Mouse (Mus musculus): ENCODE data around the gene Agpat4.
"Not testable (repeated sequence)": the region's sequence is repeated elsewhere in the genome, so short reads cannot be mapped to it uniquely, and the experiment has no call there.

Gene Agpat4

DNA sequence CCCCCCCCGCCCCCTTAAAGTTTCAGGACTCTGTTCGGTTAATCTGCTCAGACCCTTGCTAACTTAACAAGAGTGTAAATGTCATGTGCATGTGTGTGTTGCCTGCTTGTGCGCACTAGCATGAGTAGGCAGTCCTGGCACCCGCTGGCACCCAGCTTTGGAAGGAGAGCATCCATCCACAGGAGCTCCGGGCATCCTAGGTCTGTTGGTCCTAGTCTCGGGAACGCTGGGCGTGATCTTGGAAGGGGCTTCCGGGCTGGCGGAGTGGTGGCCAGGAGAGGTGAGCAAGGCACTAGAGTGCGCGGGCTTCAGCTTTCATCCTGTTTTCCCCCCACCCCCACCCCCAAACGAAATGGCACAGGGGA, at the start of gene Agpat4:
Agpat4 (plus strand) TSS at position 144 of the 365 bp plus-strand sequence.
- no peak for DNase-seq

DNA sequence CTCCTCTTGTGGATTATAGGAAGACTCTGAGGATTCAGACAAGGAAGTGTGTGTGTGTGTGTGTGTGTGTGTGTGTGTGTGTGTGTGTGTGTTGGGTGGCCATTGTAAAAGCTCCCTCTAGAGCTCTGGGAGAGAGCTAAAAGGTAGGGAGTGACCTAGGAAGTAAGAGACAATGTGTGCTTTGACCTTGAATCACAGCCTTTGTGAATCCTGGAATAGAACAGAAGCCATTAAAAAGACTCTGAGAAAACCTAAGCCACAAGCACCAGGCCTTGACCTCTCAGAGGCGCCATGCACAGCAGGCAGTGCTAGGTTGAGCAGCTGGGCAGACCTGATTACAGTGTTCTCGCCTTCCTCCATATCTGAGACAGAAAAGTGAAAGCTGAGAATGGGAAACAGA, 41.7 kb upstream of the Agpat4 start:
- no peak for DNase-seq

DNA sequence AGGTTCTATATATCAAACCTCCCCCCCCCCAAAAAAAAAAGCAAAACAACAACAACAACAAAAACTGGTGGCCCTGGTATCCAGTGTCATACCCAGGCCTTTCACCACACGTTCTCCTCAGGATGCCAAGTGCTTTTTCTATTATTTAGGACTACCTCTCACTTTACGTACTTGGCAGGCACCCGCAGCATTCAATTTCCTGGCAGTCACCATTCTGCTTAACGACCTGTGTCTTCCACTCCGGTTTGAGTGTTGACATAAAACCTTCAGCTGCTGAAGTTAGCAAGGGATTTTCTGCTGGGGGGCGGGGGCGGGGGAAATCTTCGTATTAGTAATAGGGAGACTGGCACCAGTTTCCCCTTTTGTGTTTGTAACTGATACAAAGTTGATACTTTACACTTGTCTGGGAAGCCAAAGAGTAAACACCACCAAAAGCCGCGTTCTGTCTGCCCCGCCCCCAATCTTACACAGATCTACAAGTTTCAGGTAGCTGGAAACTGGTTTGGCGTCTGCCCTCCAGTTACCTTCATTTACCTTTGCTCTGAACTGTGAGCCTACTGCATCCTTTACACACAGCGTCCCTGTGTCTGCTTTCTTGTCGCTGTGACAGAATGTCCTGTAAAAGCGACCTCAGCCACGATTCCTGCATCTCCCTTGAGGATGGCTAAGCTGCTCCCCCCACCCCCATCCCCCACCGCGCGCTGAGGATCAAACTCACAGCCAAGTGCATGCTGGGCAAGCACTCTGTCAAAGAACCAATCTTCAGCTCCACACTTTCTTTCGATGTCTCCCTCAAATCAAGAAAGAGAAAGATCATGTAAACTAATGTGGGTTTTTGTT, 37.6 kb upstream of the Agpat4 start:
- DNase-seq = peak; percentile 18

DNA sequence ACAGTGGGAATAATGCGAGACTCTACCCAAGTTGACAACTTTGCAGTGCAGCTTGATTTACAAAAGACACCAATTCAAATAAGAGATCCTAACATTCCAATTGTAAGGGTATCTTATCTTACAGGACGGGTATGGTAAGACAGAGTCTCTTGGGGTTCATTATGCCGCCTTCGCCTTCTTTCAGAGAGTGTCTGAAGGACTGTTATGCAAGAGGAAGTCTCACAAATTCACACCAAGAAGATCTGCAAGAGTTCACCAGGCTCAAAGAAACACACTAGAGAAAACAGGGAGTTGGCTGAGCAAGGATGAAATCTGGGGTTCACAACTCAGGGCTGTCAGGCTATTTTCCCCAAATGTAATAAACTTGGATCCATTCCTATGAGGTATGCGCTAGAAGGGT, 36.3 kb upstream of the Agpat4 start:
- DNase-seq = no peak

DNA sequence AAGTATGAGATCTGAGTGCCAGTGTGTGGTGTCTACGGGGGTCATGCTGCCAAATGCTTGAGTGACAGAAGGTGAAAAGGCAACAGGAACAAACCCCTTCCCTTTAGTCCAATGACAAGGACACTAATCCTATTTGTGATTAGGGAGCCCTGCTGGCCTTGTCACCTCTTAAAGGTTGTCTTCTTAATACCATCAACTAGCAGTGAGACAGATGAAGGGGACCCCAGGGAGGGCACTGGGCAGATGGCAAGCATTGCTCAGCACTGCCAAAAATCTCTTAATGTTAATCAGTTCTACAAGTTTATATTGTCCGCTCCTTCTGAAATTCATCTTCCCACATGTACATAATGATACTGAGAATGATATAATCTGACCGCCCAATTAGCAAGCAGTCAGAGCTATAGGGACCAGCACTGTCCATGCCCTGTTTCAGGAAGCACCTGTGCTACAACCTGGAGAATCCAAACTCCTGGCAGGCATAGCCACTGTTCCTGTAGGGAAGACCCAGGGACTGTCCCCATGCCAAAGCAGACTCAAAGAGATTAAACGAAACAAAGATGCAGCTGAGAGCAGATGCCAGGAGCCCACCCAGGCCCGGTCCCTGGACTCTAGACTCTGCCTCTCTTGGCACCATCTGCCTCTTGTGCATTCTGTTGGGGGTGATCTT, 28.1 kb upstream of the Agpat4 start:
- DNase-seq = no peak

DNA sequence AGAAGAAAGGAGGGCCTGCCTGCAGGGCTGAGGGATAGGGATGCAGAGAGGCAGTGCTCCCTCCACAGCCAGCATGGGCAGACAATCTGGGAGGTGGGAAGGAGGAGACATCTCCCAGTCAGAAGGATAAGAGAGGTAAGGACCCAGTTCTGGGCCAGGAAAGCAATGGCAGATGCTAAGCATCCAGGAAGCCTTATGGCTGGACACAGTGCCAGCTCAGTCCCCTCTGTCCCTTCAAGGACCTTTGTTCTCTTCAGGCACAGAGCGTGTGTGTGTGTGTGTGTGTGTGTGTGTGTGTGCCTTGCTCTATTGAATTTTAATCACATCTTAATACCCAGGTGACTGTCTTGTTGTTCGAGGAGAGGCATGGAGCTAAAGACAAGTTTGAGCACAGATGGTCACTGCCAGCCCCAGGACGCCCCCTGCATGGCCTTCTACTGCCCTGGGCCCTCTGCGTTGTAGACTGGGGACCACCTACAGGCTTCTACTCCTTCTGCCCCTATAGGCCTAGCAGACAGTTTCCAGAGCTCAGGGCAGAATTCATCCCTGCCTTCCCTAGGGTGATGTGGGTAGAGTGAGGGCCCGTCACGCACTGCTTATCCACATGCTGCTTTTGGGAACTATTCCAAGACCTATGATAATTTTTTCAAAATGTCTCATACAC, 25.5 kb upstream of the Agpat4 start:
- DNase-seq = no peak

DNA sequence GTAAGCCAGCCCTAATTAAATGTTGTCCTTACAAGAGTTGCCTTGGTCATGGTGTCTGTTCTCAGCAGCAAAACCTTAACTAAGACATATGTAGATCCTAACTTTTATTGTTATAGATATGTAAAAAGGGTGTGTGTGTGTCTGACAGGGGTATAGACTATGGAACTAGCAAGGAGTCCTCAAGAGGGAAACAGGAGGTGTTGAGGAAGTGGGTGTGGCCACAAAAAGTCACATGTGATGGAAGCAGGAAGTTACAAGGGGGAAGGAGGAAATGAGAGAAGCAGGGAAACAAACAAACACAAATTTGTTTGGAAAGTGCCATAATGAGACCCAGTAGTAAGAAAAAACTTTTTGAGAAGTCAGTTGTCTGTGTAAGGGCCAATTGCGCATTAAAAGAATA, 24.5 kb upstream of the Agpat4 start:
- DNase-seq = no peak

DNA sequence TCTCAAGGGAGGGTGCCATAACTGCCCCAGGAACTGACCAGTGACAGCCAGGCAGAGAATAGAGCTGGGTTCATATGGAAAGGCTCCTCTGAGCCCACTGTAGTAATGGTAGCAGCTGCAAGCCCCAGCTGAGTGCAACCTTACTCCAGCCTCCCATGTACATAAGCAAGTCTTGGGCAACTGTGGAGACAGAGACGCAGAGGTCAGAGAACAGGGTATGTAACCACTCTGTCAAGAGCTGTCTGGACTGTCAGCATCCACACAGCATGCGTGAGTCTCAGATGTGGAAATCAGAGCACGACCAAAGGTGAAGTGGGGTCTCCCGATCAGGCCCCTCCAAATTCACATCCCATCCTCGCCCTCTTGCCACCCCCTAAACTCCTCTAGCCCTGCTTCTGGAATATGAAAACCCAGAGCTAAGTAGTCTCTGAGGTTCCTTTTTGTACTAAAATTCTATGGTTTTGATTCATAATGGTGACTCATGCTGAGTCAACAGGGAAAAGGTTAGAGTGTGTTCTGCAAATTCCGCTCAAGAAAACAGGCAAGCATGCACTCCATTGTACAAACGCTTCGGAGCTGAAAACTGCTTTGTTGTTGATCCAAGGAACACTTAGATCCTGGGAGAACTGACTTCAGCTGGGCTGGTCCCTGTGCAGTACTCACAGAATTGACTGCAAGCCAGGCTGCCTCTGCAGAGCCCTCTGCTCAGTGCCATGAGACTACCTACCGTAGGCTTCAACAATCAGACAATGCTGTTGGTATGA, 23.5 kb upstream of the Agpat4 start:
- DNase-seq = no peak

DNA sequence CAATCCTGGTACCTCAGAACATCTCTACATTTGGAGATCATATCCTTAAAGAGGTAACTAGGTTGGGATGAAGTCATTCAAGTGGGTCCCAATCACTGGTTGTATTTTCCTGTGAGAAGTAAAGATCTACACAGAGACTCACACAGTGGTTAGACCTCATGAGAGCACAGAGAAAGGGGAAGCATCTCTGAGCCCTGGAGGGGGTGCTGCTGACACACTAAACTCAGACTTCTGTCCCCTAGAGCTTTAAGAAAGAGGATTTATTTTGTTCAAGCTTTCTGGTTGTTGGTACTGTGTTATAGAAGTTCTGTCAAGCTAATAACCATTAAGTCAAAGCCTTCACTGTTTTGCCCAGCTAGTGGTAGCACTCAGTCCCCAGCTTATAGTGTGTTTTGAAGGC, 19.1 kb upstream of the Agpat4 start:
- no peak for DNase-seq

DNA sequence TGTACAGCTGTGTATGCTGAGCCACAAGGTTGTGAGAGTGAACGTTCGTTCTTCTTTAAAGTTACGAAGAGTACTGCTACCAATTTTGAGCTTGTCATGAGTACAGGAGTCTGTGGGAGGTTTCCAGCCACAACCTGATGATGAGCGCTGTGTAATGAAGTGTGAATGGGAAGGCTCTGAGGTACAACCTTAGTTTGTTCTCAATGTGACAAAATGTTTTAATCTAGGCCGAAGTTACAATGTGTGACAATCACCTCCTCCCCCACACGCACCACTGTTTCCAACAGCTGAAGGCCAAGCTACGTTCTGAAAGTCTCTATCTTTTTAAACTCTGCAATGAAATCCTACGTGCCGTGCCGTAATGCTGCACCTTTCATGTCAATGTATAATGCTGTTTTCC, 16.2 kb upstream of the Agpat4 start:
- no peak for DNase-seq

DNA sequence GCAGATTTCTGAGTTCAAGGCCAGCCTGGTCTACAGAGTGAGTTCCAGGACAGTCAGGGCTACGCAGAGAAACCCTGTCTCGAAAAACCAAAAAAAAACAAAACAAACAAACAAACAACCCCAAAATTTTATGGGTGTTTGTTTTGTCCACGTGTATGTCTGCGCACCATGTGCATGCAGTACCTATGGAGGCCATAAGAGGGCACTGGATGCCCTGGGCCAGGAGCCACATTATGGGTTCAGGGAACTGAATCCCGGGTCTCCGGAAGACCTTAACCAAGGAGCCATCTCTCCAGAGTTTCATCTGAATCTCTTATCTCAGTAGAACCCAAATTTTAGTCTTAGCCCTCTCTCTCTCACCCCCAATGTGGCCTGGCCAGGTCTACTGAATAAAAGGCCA, 14.7 kb upstream of the Agpat4 start:
- DNase-seq = no peak

DNA sequence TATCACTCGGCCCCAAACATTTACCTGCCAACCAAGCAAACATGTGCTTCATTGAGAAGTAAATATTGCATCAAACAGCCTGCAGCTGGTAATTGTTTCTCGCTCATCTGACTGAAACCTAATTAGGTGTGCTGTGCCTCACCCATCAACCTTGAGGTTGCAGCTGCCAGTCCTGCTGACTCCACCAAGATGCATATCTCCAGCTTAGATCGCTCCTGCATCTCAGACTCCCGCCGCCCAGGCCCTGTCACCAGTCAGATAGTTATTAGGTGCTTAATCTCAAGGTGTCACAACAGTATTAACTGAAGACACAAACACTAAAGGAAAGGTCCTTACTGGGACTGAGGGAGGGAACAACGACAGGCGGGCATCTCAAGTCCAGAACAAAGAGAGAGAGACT, 14.3 kb upstream of the Agpat4 start:
- DNase-seq = no peak

DNA sequence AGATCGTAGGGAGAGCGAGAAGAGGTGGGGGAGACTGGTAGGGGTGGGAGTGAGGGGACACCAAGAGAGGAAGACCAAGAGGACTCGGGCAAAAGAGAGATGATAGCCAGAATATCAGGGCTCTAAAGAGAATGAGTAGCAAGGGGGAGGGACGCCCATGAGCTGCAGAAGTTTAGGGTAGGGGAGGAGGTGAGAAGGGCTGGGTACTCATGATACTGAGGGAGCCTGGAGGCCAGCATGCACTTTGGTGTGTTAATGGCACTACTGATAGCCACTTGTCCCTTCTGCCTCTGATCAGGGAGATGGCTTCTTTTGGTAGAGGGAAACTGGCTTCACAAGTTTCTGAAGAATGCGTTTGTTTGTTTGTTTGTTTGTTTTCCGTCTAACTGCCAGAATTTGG, 13.8 kb upstream of the Agpat4 start:
- no peak for DNase-seq

DNA sequence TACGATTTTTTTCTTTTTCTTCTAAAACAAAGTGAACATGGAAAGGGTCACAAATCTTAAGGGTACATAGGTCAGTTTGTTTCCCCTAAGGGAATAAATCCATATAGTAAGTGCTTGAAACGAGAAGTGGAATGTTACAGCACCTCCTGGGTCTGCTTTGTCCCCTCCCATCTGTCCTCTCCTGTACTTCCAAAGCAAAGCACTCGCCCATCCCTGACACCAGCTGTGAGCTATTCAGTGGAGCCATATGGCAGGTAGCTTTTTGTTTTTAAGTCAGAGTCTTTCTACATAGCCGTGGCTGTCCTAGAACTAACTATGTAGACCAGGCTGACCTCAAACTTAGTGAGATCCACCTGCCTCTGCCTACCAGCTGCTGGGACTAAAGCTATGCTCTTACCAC, 12.2 kb upstream of the Agpat4 start:
- no peak for DNase-seq

DNA sequence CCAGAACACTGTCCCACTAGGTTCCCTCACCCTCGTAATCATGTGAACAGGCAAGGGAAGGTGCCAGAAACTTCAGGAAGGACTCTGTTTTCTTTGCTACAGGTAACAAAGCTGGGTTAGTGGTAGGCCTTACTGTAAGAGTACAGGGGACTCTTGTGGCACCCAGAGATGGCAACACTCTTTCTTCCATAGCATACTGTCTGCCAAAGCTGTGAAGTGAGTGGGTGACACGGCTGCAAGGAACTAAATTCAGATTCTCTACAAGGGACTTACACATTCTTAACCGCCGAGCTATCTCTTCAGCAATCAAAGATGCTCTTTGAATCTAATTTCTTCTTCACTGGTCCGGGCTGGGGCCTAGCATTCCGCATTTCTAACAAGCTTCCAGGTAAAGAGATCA, 4.9 kb upstream of the Agpat4 start:
- no peak for DNase-seq

DNA sequence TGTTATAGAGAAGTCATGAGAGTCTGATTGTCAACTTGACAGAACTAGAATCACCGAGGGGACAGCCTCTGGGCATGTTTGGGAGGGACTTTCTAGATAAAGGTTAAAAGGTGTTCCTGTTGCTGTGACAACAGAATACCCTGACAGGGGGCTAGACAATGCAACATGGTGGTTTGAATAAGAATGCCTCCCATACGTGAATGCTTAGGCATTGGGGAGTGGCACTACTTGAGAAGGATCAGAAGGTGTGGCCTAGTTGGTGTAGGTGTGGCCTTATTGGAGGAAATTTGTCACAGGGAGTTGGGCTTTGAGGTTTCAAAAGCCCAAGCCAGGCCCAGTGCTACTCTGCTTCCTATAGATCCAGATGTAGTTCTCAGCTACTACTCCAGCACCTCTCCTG, 3.4 kb upstream of the Agpat4 start:
- no peak for DNase-seq

DNA sequence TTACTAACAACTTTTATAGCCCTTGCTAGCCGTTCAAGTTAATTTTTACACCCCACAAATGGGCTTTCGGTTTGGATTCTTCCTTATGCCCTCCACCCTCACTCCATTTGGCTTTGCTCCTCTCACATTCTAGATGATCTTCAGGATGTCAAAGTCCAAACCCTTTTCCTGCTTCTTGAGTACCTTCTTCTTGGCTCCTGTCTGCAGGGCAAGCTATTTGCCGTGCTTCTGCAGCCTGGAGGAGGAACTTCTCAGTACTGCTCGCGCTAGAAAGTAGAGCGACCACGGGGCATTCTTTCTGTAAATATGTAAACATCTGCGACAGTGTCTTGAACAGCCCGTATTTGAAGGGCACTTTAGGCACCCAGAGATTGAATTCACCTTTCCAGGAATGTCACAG, 373 bp upstream of the Agpat4 start:
- peak; percentile 19 for DNase-seq

DNA sequence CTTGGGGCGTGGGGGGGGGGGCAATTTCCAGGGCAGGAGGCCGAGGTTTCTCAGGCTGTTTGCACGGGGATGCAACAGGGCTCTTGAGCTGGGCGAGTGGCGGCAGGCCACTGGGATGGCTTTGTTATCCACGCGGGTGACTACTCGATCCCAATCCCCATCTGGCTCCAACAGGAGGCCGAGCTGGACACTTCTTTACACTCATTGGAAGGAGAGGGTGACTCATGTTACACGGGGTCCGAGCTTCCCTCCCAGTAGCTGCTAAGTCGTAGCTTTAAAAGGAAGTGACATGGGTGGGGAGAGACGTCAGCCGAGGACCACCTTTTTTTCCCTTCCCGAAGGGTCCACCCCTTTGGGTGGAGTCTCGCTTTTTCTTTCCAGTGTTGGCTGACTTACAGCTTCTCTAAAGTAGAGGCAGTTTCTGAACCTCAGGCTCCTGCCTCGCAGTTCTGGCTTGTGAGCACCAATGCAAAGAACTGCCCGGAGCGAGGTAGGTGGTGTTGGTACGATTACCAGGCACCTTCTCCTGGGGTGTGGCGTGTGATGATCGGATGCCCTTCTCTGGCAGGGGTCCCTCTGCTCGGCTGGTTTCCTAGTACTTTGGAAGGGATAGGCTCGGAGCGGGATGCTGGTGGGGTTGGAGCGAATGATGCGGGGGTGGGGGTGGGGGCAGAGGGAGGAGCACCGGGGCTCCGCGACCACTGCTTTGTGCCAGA, 580 bp downstream of the Agpat4 start:
- DNase-seq = peak; percentile 76

DNA sequence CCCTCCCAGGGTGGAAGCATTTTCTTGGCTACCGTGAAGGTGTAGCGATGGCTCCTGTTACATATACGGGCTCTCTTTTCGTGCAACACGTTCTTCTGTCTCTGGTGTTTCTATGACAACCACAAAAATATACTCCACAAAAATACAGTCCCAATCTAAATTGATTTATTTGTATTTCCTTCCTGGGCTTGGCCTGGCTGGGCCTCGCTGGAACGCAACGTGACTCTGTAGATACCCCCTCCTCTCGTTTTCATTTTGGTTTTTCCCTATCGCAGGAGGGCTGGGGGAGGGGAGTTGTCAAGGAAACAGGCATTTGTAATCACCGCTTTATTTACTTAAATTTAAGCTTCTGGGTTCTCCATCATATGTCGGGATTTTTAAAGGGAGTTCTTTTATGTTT, 1.2 kb downstream of the Agpat4 start:
- DNase-seq = peak; percentile 35

DNA sequence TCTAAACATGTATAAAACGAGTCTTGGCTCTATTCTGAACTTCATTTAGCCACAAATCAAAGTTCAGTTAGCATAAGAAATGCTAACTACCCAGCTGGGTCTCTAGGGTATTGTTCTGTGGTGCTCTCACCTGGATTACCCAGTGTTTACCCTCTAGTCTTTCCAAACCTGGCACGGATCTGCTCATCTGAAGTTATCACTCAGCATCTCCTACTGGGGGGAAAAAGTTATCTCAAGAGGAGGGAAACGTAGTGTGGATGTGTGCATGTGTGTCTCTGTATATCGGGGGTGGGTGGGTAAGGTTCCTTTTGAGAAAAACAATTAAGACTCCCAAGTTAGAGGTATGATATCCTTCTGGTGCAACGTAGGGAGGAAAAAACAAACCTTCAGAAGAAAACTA, 1.8 kb downstream of the Agpat4 start:
- no peak for DNase-seq

DNA sequence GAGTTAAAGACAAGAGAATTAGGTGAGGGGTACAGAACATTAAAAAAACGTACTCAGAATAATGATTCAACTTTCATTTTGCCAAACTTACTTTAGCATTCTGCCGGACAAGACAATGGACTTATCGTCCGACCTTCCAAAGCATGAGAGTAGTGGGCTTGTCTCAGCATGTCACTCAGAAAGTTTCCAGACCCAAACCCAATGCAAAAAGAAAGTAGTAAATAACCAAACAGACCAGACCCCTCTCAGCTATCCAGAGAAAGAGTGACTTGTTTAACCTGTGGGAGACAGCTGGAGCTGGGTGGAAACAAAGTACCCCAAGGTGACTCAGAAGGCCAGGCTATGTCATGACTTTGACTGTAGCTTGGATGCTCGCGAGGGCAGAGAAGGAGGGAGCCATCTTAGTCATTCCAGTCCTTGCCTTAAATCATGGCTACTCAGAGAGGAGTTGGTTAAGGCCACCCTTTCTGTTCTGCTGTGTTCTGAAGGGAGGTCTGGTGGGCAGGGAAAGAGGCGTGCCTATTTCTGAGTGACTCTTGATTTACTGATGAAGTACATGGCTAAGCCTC, 2.8 kb downstream of the Agpat4 start:
- no peak for DNase-seq

DNA sequence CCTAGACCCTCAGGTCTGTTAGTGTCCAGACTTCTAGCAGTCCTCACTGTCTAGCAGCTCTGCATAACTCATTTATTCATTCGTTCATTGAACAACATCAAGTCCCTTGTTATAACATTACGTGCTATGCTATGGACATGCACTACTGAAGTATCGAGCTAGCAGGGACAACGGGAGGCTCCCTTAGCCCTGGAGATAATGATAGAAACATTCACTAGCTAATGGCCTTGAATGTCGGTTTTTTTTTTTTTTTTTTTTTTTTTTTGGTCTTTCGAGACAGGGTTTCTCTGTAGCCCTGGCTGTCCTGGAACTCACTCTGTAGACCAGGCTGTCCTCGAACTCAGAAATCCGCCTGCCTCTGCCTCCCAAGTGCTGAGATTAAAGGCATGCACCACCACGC, 3.8 kb downstream of the Agpat4 start:
- not testable (repeated sequence) for DNase-seq
